Mouse (Mus musculus) heart, embryonic 12.5 days (tissue): Measurements from ENCODE around the gene Agbl1. TPM values are rescaled to one million over a fixed set of nuclear protein-coding genes. Genes with fewer than 3 reads are reported as not detected.

ENCODE experiments used
- ATAC-seq: fragments of 200-750 bp; cut with Nextera tagmentation; 2 replicates; pipeline ENCODE4 v1.8.0; 2017; ENCODE audit warnings: moderate TSS enrichment, moderate library complexity; ENCODE audit not compliant: insufficient number of reproducible peaks, low FRiP score
- H3K27ac ChIP-seq: fragments of 300-500 bp; sonication (generic); 2 replicates; pipeline ENCODE4 v1.5.1; 2016; ENCODE audit warnings: mild to moderate bottlenecking, moderate library complexity; ENCODE audit not compliant: poor library complexity, severe bottlenecking
- H3K27me3 ChIP-seq: fragments of 300-500 bp; sonication (generic); replicated peaks from 2 replicates; pipeline ENCODE4 v1.6.1; 2016; ENCODE audit warnings: mild to moderate bottlenecking, moderate library complexity
- H3K36me3 ChIP-seq: fragments of 300-500 bp; sonication (generic); 2 replicates; pipeline ENCODE4 v1.6.1; 2016; ENCODE audit warnings: mild to moderate bottlenecking, moderate library complexity
- H3K4me1 ChIP-seq: fragments of 300-500 bp; sonication (generic); replicated peaks from 2 replicates; pipeline ENCODE4 v1.6.1; 2016; ENCODE audit warnings: mild to moderate bottlenecking
- H3K4me2 ChIP-seq: fragments of 300-500 bp; sonication (generic); 2 replicates; pipeline ENCODE4 v1.6.1; 2016; ENCODE audit warnings: mild to moderate bottlenecking, moderate library complexity
- H3K4me3 ChIP-seq: fragments of 300-500 bp; sonication (generic); 2 replicates; pipeline ENCODE4 v1.5.1; 2016; ENCODE audit warnings: mild to moderate bottlenecking
- H3K9ac ChIP-seq: fragments of 300-500 bp; sonication (generic); 2 replicates; pipeline ENCODE4 v1.6.1; 2016; ENCODE audit warnings: mild to moderate bottlenecking, moderate library complexity
- H3K9me3 ChIP-seq: fragments of 300-500 bp; sonication (generic); replicated peaks from 2 replicates; pipeline ENCODE4 v1.6.1; 2016; ENCODE audit warnings: mild to moderate bottlenecking, moderate library complexity
- WGBS: fragments of 180-500 bp; shearing (Covaris S2); methylation state at CpG from one replicate; pipeline ENCODE4 v1.1.7; 2016; 5-methylcytosine and 5-hydroxymethylcytosine counted together
- polyA plus RNA-seq: library from polyadenylated mRNA; unstranded; fragments of >200 nt; fragmentation: Nextera tagmentation; extraction: Ambion mirVana; gene quantifications from 2 replicates; pipeline ENCODE4 v1.2.1, GENCODE M21; 2016

The Agbl1 gene
- polyA plus RNA-seq, 1 experiment from 2014 or later, result not detected

GRCm38 (mm10) chr7:77148820-77149219 is 919.1 kb downstream of the Agbl1 start:
- Histone ChIP-seq H3K27ac (no peak overlapping the region), H3K4me2 (no peak overlapping the region), H3K4me1 (no peaks in the 10 kb centered on the region), H3K4me3 (no peak overlapping the region), H3K36me3 (no peaks in the 10 kb centered on the region), H3K9ac (no peak overlapping the region), H3K9me3 (no peaks in the 10 kb centered on the region), H3K27me3 (no peaks in the 10 kb centered on the region)
- ATAC-seq, result no peak
- 71% methylated on average over 4 of the region's 4 CpGs for WGBS

- Histone ChIP-seq H3K36me3 (no peaks in the 10 kb centered on the region), H3K9me3 (no peaks in the 10 kb centered on the region), H3K4me2 (no peak overlapping the region), H3K27me3 (no peaks in the 10 kb centered on the region), H3K4me3 (no peak overlapping the region), H3K27ac (no peak overlapping the region), H3K4me1 (no peaks in the 10 kb centered on the region), H3K9ac (no peak overlapping the region)
- WGBS, result 76% methylated on average over 2 of the region's 2 CpGs
- no peak for ATAC-seq
Observed at GRCm38 (mm10) chr7:77149846-77150245, 920.2 kb downstream of the Agbl1 start.

DNA sequence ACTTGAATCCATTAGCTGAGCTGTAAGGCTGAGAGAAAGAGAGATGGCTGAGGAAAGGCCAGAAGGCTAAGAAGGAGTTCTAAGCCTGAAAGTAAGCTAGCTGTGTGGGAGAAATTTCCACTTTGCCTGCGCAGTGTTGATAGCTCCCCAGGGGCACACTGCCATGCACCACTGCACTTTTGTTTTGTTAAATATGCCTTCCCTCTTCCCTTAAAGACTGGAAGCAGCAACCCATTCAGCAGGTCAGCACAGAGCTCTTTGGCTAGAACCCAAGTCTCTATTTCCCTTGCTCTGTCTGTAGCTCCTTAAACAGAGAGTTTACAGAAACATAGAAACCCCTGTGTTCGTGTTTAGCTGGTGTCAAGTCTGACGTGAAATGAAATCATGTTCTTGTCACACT is 922.7 kb downstream of the Agbl1 start:
- Histone ChIP-seq H3K4me2 (no peak overlapping the region), H3K4me1 (no peaks in the 10 kb centered on the region), H3K9ac (no peak overlapping the region), H3K27ac (no peak overlapping the region), H3K9me3 (no peaks in the 10 kb centered on the region), H3K36me3 (no peaks in the 10 kb centered on the region), H3K27me3 (no peaks in the 10 kb centered on the region), H3K4me3 (no peak overlapping the region)
- 48% methylated on average over 3 of the region's 3 CpGs for WGBS
- no peak for ATAC-seq

DNA sequence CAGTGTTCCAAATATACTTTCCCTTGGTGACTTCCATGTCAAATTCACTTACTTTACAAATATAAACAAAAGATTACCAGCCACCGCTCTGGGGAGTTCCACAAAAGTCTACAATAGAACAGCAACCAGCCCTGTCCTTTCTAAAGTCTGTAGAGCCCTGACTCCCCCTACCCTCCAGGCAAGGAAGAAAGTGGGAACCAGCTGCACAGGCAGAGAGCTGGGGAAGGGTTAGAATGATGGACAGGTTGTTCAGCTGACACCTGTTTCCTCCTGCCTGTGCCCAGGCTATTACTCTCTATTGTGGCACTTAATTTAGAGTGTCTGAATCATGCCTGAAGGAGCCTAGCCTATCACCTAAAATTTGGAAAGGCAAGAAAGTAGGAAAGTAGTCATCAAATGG is 923.2 kb downstream of the Agbl1 start:
- Histone ChIP-seq H3K27ac (no peak overlapping the region), H3K4me3 (no peak overlapping the region), H3K27me3 (no peaks in the 10 kb centered on the region), H3K9ac (no peak overlapping the region), H3K4me2 (no peak overlapping the region), H3K9me3 (no peaks in the 10 kb centered on the region), H3K4me1 (no peaks in the 10 kb centered on the region), H3K36me3 (no peaks in the 10 kb centered on the region)
- 56% methylated on average over 1 of the region's 1 CpGs for WGBS
- no peak for ATAC-seq

GRCm38 (mm10) chr7:77164921-77165320 is 935.2 kb downstream of the Agbl1 start:
- no peak overlapping the region for H3K27ac ChIP-seq
- no peak overlapping the region for H3K4me3 ChIP-seq
- no peaks in the 10 kb centered on the region for H3K27me3 ChIP-seq
- no peaks in the 10 kb centered on the region for H3K36me3 ChIP-seq
- H3K9ac ChIP-seq, result no peak overlapping the region
- H3K9me3 ChIP-seq, result no peaks in the 10 kb centered on the region; the same call in 1 of the 2 replicates
- H3K4me1 ChIP-seq, result no peaks in the 10 kb centered on the region
- no peak overlapping the region for H3K4me2 ChIP-seq
- 85% methylated on average over 1 of the region's 1 CpGs for WGBS
- ATAC-seq, result no peak
